Mouse (Mus musculus): ENCODE data around the gene Olfr843.

Olfr843 gene

GRCm38 (mm10) chr9:19251887-19252286 is at the start of gene Olfr843:
Olfr843 (minus strand) TSS chr9:19251987.
- DNase-seq, result no peak

Data from cerebellum, adult 9-11 months (tissue).